Mouse (Mus musculus) liver, embryonic 13.5 days (tissue): ENCODE measurements around the gene Ddx39b. TPM values are rescaled to one million over a fixed set of nuclear protein-coding genes. Genes with fewer than 3 reads are reported as not detected.
A peak's percentile ranks its signal among the peaks of the same experiment; 100 is the strongest.

Experiments used
- ATAC-seq: fragments of 200-750 bp; cut with Nextera tagmentation; 2 replicates; pipeline ENCODE4 v1.8.0; 2017; ENCODE audit warnings: low read depth, mild to moderate bottlenecking, moderate number of reproducible peaks, moderate library complexity
- DNase-seq: peaks from one replicate; pipeline ENCODE4 v3.0.0; 2022
- H3K27ac ChIP-seq: fragments of 300-500 bp; sonication (generic); 2 replicates; pipeline ENCODE4 v1.5.1; 2015; ENCODE audit warnings: moderate library complexity, mild to moderate bottlenecking, inconsistent platforms
- H3K27me3 ChIP-seq: fragments of 300-500 bp; sonication (generic); 2 replicates; pipeline ENCODE4 v1.6.1; 2015; ENCODE audit warnings: mild to moderate bottlenecking, inconsistent platforms
- H3K36me3 ChIP-seq: fragments of 300-500 bp; sonication (generic); 2 replicates; pipeline ENCODE4 v1.6.1; 2015; ENCODE audit warnings: mild to moderate bottlenecking, inconsistent platforms
- H3K4me1 ChIP-seq: fragments of 300-500 bp; sonication (generic); replicated peaks from 2 replicates; pipeline ENCODE4 v1.6.1; 2015; ENCODE audit warnings: inconsistent platforms
- H3K4me2 ChIP-seq: fragments of 300-500 bp; sonication (generic); 2 replicates; pipeline ENCODE4 v1.6.1; 2015; ENCODE audit warnings: inconsistent platforms, mild to moderate bottlenecking, moderate library complexity
- H3K4me3 ChIP-seq: fragments of 300-500 bp; sonication (generic); replicated peaks from 2 replicates; pipeline ENCODE4 v1.5.1; 2015; ENCODE audit warnings: mild to moderate bottlenecking, inconsistent platforms
- H3K9ac ChIP-seq: fragments of 300-500 bp; sonication (generic); 2 replicates; pipeline ENCODE4 v1.6.1; 2015; ENCODE audit warnings: mild to moderate bottlenecking, inconsistent platforms
- H3K9me3 ChIP-seq: fragments of 300-500 bp; sonication (generic); replicated peaks from 2 replicates; pipeline ENCODE4 v1.6.1; 2016; ENCODE audit warnings: inconsistent platforms
- WGBS: fragments of 180-500 bp; shearing (Covaris S2); methylation state at CpG from one replicate; pipeline ENCODE4 v1.1.7; 2015; ENCODE audit not compliant: insufficient replicate concordance; 5-methylcytosine and 5-hydroxymethylcytosine counted together
- polyA plus RNA-seq: library from polyadenylated mRNA; unstranded; fragments of >200 nt; fragmentation: Nextera tagmentation; extraction: Ambion mirVana; gene quantifications from 2 replicates; pipeline ENCODE4 v1.2.1, GENCODE M21; 2015

Gene Ddx39b
- polyA plus RNA-seq, 1 experiment from 2014 or later = 208 TPM

- peaks cover 20% of the 10 kb centered on the region for H3K4me1 ChIP-seq
- no peak for DNase-seq
- no peak overlapping the region for H3K9ac ChIP-seq
- no peak for ATAC-seq
- peak overlapping the region; percentile 41 for H3K4me3 ChIP-seq
- peak overlapping the region; percentile 38 for H3K4me2 ChIP-seq
- H3K9me3 ChIP-seq = no peaks in the 10 kb centered on the region
- H3K27me3 ChIP-seq = peaks cover 78% of the 10 kb centered on the region
- WGBS = 15% methylated on average over 11 of the region's 11 CpGs
- no peak overlapping the region for H3K27ac ChIP-seq
- H3K36me3 ChIP-seq = no peaks in the 10 kb centered on the region
Measured at GRCm38 (mm10) chr17:35201128-35201527, 40.4 kb upstream of the Ddx39b start.

GRCm38 (mm10) chr17:35201787-35202186 lies 39.8 kb upstream of the Ddx39b start, which contains the start of gene Tnf:
TSS of gene Tnf (minus strand) at chr17:35202007.
- Histone ChIP-seq H3K4me3 (peak within 1 kb of the TSS; percentile 41), H3K9me3 (no peaks in the 10 kb centered on the region), H3K36me3 (no peaks in the 10 kb centered on the region), H3K9ac (no peak within 1 kb of the TSS), H3K4me1 (peaks cover 14% of the 10 kb centered on the region), H3K27me3 (peaks cover 72% of the 10 kb centered on the region), H3K27ac (no peak within 1 kb of the TSS), H3K4me2 (peak within 1 kb of the TSS; percentile 38)
- ATAC-seq (no peak), DNase-seq (no peak)
- WGBS = 10% methylated on average over 13 of the region's 13 CpGs

GRCm38 (mm10) chr17:35202442-35202841 lies 39.1 kb upstream of the Ddx39b start:
- Histone ChIP-seq H3K4me3 (no peak overlapping the region), H3K27me3 (peaks cover 68% of the 10 kb centered on the region), H3K27ac (no peak overlapping the region), H3K4me2 (0 out of 2 replicates have a peak overlapping the region, but pooled peaks have one; percentile 38), H3K36me3 (no peaks in the 10 kb centered on the region), H3K4me1 (peaks cover 14% of the 10 kb centered on the region; the same call in 1 of the 2 replicates), H3K9ac (no peak overlapping the region), H3K9me3 (no peaks in the 10 kb centered on the region)
- 63% methylated on average over 4 of the region's 4 CpGs for WGBS
- ATAC-seq (no peak), DNase-seq (no peak)

- no peak within 1 kb of the TSS for H3K4me3 ChIP-seq
Measured at GRCm38 (mm10) chr17:35204494-35205379, 36.8 kb upstream of the Ddx39b start, which contains the start of gene Lta. TSS of gene Lta (minus strand) at chr17:35205351.

GRCm38 (mm10) chr17:35205380-35205769 lies 36.2 kb upstream of the Ddx39b start:
- no peak for ATAC-seq
- H3K9me3 ChIP-seq = no peaks in the 10 kb centered on the region
- H3K4me1 ChIP-seq = peaks cover 15% of the 10 kb centered on the region; the same call in 1 of the 2 replicates
- H3K9ac ChIP-seq = no peak overlapping the region
- no peak overlapping the region for H3K4me2 ChIP-seq
- 48% methylated on average over 10 of the region's 10 CpGs for WGBS
- no peak overlapping the region for H3K27ac ChIP-seq
- H3K27me3 ChIP-seq = peaks cover 50% of the 10 kb centered on the region
- H3K36me3 ChIP-seq = no peaks in the 10 kb centered on the region
- DNase-seq = no peak
- H3K4me3 ChIP-seq = no peak overlapping the region

More at GRCm38 (mm10) chr17:35204494-35205379, 36.8 kb upstream of the Ddx39b start, which contains the start of gene Lta:
- Histone ChIP-seq H3K9ac (no peak within 1 kb of the TSS), H3K9me3 (no peaks in the 10 kb centered on the region), H3K27ac (no peak within 1 kb of the TSS), H3K27me3 (peaks cover 55% of the 10 kb centered on the region), H3K4me1 (peaks cover 14% of the 10 kb centered on the region; the same call in 1 of the 2 replicates), H3K4me2 (no peak within 1 kb of the TSS), H3K36me3 (no peaks in the 10 kb centered on the region)
- WGBS = 32% methylated on average over 20 of the region's 20 CpGs
- DNase-seq (no peak), ATAC-seq (no peak)

- DNase-seq (no peak), ATAC-seq (no peak)
- no peaks in the 10 kb centered on the region for H3K36me3 ChIP-seq
- peaks cover 5% of the 10 kb centered on the region for H3K27me3 ChIP-seq
- H3K4me3 ChIP-seq = no peak overlapping the region
- 42% methylated on average over 12 of the region's 12 CpGs for WGBS
- no peak overlapping the region for H3K9ac ChIP-seq
- H3K4me1 ChIP-seq = peaks cover 6% of the 10 kb centered on the region; the same call in 1 of the 2 replicates
- H3K9me3 ChIP-seq = no peaks in the 10 kb centered on the region
- no peak overlapping the region for H3K27ac ChIP-seq
- no peak overlapping the region for H3K4me2 ChIP-seq
Measured at GRCm38 (mm10) chr17:35209785-35210535, 31.6 kb upstream of the Ddx39b start.

- H3K9ac ChIP-seq = no peak overlapping the region
- ATAC-seq = no peak
- peaks cover 10% of the 10 kb centered on the region; the same call in 1 of the 2 replicates for H3K4me1 ChIP-seq
- H3K27me3 ChIP-seq = no peaks in the 10 kb centered on the region
- no peak overlapping the region for H3K4me2 ChIP-seq
- DNase-seq = no peak
- H3K9me3 ChIP-seq = no peaks in the 10 kb centered on the region
- WGBS = 54% methylated on average over 3 of the region's 3 CpGs
- no peak overlapping the region for H3K27ac ChIP-seq
- H3K4me3 ChIP-seq = no peak overlapping the region
- no peaks in the 10 kb centered on the region for H3K36me3 ChIP-seq
Measured at GRCm38 (mm10) chr17:35210593-35210992, 31.0 kb upstream of the Ddx39b start.

- H3K4me2 ChIP-seq = no peak overlapping the region
- H3K27me3 ChIP-seq = no peaks in the 10 kb centered on the region
- H3K9ac ChIP-seq = no peak overlapping the region
- no peak overlapping the region for H3K4me3 ChIP-seq
- 82% methylated on average over 5 of the region's 5 CpGs for WGBS
- H3K4me1 ChIP-seq = peaks cover 14% of the 10 kb centered on the region
- ATAC-seq (no peak), DNase-seq (no peak)
- no peaks in the 10 kb centered on the region for H3K36me3 ChIP-seq
- no peaks in the 10 kb centered on the region for H3K9me3 ChIP-seq
- H3K27ac ChIP-seq = no peak overlapping the region
Measured at GRCm38 (mm10) chr17:35213071-35213470, 28.5 kb upstream of the Ddx39b start.

- ATAC-seq (peak; percentile 49; the same call in 1 of the 2 replicates), DNase-seq (no peak)
- Histone ChIP-seq H3K4me3 (no peak overlapping the region), H3K27ac (peak overlapping the region; percentile 67; the same call in 1 of the 2 replicates), H3K36me3 (peaks cover 19% of the 10 kb centered on the region), H3K4me1 (peaks cover 47% of the 10 kb centered on the region), H3K27me3 (no peaks in the 10 kb centered on the region), H3K9ac (no peak overlapping the region), H3K9me3 (no peaks in the 10 kb centered on the region), H3K4me2 (peak overlapping the region; percentile 9; the same call in 1 of the 2 replicates)
- WGBS = 9% methylated on average over 18 of the region's 18 CpGs
Measured at GRCm38 (mm10) chr17:35218516-35219193, 22.9 kb upstream of the Ddx39b start.

GRCm38 (mm10) chr17:35219601-35220041 lies 21.9 kb upstream of the Ddx39b start:
- peaks cover 19% of the 10 kb centered on the region for H3K36me3 ChIP-seq
- ATAC-seq (peak; percentile 28; the same call in 1 of the 2 replicates), DNase-seq (no peak)
- peaks cover 47% of the 10 kb centered on the region for H3K4me1 ChIP-seq
- no peak overlapping the region for H3K4me3 ChIP-seq
- H3K9me3 ChIP-seq = no peaks in the 10 kb centered on the region
- H3K4me2 ChIP-seq = no peak overlapping the region
- H3K27ac ChIP-seq = peak overlapping the region; percentile 67; the same call in 1 of the 2 replicates
- no peak overlapping the region for H3K9ac ChIP-seq
- H3K27me3 ChIP-seq = no peaks in the 10 kb centered on the region
- WGBS = 13% methylated on average over 6 of the region's 6 CpGs
